Mouse (Mus musculus) midbrain, embryonic 16.5 days (tissue): ENCODE data around the gene Ak9. TPM values are rescaled to one million over a fixed set of nuclear protein-coding genes. Genes with fewer than 3 reads are reported as not detected.

Experiments
- ATAC-seq: fragments of 200-750 bp; cut with Nextera tagmentation; 2 replicates; pipeline ENCODE4 v1.8.0; 2017; ENCODE audit warnings: moderate TSS enrichment
- H3K27ac ChIP-seq: fragments of 300-500 bp; sonication (generic); 2 replicates; pipeline ENCODE4 v1.5.1; 2014; ENCODE audit warnings: mild to moderate bottlenecking, low read length, mixed read lengths
- H3K27me3 ChIP-seq: fragments of 300-500 bp; sonication (generic); 2 replicates; pipeline ENCODE4 v1.6.1; 2014; ENCODE audit warnings: low read depth, low read length, mixed read lengths; ENCODE audit not compliant: control insufficient read depth, insufficient read depth
- H3K36me3 ChIP-seq: fragments of 300-500 bp; sonication (generic); 2 replicates; pipeline ENCODE4 v1.6.1; 2014; ENCODE audit warnings: mild to moderate bottlenecking, low read length, moderate library complexity, mixed read lengths; ENCODE audit not compliant: control insufficient read depth, insufficient read depth
- H3K4me1 ChIP-seq: fragments of 300-500 bp; sonication (generic); 2 replicates; pipeline ENCODE4 v1.6.1; 2014; ENCODE audit warnings: mild to moderate bottlenecking, low read length, mixed read lengths; ENCODE audit not compliant: control insufficient read depth, insufficient read depth
- H3K4me2 ChIP-seq: fragments of 300-500 bp; sonication (generic); 2 replicates; pipeline ENCODE4 v1.6.1; 2014; ENCODE audit warnings: mild to moderate bottlenecking, low read length, mixed read lengths
- H3K4me3 ChIP-seq: fragments of 300-500 bp; sonication (generic); 2 replicates; pipeline ENCODE4 v1.5.1; 2014; ENCODE audit warnings: low read depth, mild to moderate bottlenecking, low read length, moderate library complexity, mixed read lengths
- H3K9ac ChIP-seq: fragments of 300-500 bp; sonication (generic); 2 replicates; pipeline ENCODE4 v1.6.1; 2014; ENCODE audit warnings: low read depth, low read length, mixed read lengths
- H3K9me3 ChIP-seq: fragments of 300-500 bp; sonication (generic); replicated peaks from 2 replicates; pipeline ENCODE4 v1.6.1; 2014; ENCODE audit warnings: mild to moderate bottlenecking, low read length, mixed read lengths; ENCODE audit not compliant: control insufficient read depth, poor library complexity, severe bottlenecking
- WGBS: fragments of 180-500 bp; shearing (Covaris S2); extraction: QIAGEN DNeasy Blood & Tissue Kit; methylation state at CpG from one replicate; pipeline ENCODE4 v1.1.7; 2014; 5-methylcytosine and 5-hydroxymethylcytosine counted together
- polyA plus RNA-seq: library from polyadenylated mRNA; unstranded; fragments of >200 nt; fragmentation: Nextera tagmentation; extraction: Ambion mirVana; gene quantifications from 2 replicates; pipeline ENCODE4 v1.2.1, GENCODE M21; 2015

Gene Ak9
- polyA plus RNA-seq, result 0.16 and 0.28 TPM in 2 replicates

GRCm38 (mm10) chr10:41303639-41304444 is at the start of gene Ak9:
Gene Ak9, plus strand, starts transcription at chr10:41303980.
- ATAC-seq, result peak; percentile 89
- Histone ChIP-seq H3K9ac (peak within 1 kb of the TSS; percentile 91), H3K36me3 (no peaks in the 10 kb centered on the region), H3K9me3 (no peaks in the 10 kb centered on the region), H3K4me2 (peak within 1 kb of the TSS; percentile 96), H3K4me1 (peaks cover 12% of the 10 kb centered on the region), H3K27ac (peak within 1 kb of the TSS; percentile 89), H3K27me3 (no peaks in the 10 kb centered on the region), H3K4me3 (peak within 1 kb of the TSS; percentile 95)
- under 1% methylated on average over 25 of the region's 25 CpGs for WGBS

GRCm38 (mm10) chr10:41260243-41261006 is 43.4 kb upstream of the Ak9 start:
- no peak overlapping the region for H3K9ac ChIP-seq
- peaks cover 6% of the 10 kb centered on the region; the same call in 1 of the 2 replicates for H3K36me3 ChIP-seq
- no peak overlapping the region for H3K27ac ChIP-seq
- WGBS, result 52% methylated on average over 8 of the region's 8 CpGs
- no peaks in the 10 kb centered on the region; the same call in 1 of the 2 replicates for H3K9me3 ChIP-seq
- ATAC-seq, result no peak
- no peak overlapping the region for H3K4me3 ChIP-seq
- no peak overlapping the region for H3K4me2 ChIP-seq
- H3K4me1 ChIP-seq, result no peaks in the 10 kb centered on the region
- no peaks in the 10 kb centered on the region for H3K27me3 ChIP-seq

GRCm38 (mm10) chr10:41261218-41261617 is 42.6 kb upstream of the Ak9 start:
- no peak overlapping the region for H3K4me3 ChIP-seq
- H3K27ac ChIP-seq, result no peak overlapping the region
- H3K27me3 ChIP-seq, result no peaks in the 10 kb centered on the region
- H3K9me3 ChIP-seq, result no peaks in the 10 kb centered on the region; the same call in 1 of the 2 replicates
- no peak overlapping the region for H3K9ac ChIP-seq
- 32% methylated on average over 1 of the region's 1 CpGs for WGBS
- no peak for ATAC-seq
- H3K4me1 ChIP-seq, result no peaks in the 10 kb centered on the region
- H3K36me3 ChIP-seq, result peaks cover 6% of the 10 kb centered on the region; the same call in 1 of the 2 replicates
- H3K4me2 ChIP-seq, result no peak overlapping the region

- peaks cover 6% of the 10 kb centered on the region; the same call in 1 of the 2 replicates for H3K36me3 ChIP-seq
- peak; percentile 72 for ATAC-seq
- no peak overlapping the region for H3K4me2 ChIP-seq
- H3K27ac ChIP-seq, result no peak overlapping the region
- H3K4me3 ChIP-seq, result no peak overlapping the region
- no peaks in the 10 kb centered on the region for H3K4me1 ChIP-seq
- H3K9me3 ChIP-seq, result no peaks in the 10 kb centered on the region; the same call in 1 of the 2 replicates
- no peaks in the 10 kb centered on the region for H3K27me3 ChIP-seq
- no peak overlapping the region for H3K9ac ChIP-seq
Measured at GRCm38 (mm10) chr10:41261889-41262288, 41.9 kb upstream of the Ak9 start.

- no peak for ATAC-seq
- WGBS, result 46% methylated on average over 7 of the region's 7 CpGs
- Histone ChIP-seq H3K4me1 (no peaks in the 10 kb centered on the region), H3K27me3 (no peaks in the 10 kb centered on the region), H3K4me2 (no peak overlapping the region), H3K9me3 (no peaks in the 10 kb centered on the region), H3K36me3 (no peaks in the 10 kb centered on the region), H3K27ac (no peak overlapping the region), H3K4me3 (no peak overlapping the region), H3K9ac (no peak overlapping the region)
Measured at GRCm38 (mm10) chr10:41271860-41272259, 31.9 kb upstream of the Ak9 start.

GRCm38 (mm10) chr10:41274871-41275270 is 28.9 kb upstream of the Ak9 start:
- H3K4me1 ChIP-seq, result no peaks in the 10 kb centered on the region
- H3K36me3 ChIP-seq, result no peaks in the 10 kb centered on the region
- no peak overlapping the region for H3K9ac ChIP-seq
- no peak overlapping the region for H3K4me2 ChIP-seq
- no peaks in the 10 kb centered on the region for H3K9me3 ChIP-seq
- H3K4me3 ChIP-seq, result no peak overlapping the region
- no peaks in the 10 kb centered on the region for H3K27me3 ChIP-seq
- no peak overlapping the region for H3K27ac ChIP-seq
- 88% methylated on average over 1 of the region's 1 CpGs for WGBS
- no peak for ATAC-seq

GRCm38 (mm10) chr10:41278808-41279207 is 25.0 kb upstream of the Ak9 start:
- Histone ChIP-seq H3K36me3 (peaks cover 1% of the 10 kb centered on the region; the same call in 1 of the 2 replicates), H3K27me3 (no peaks in the 10 kb centered on the region), H3K27ac (no peak overlapping the region), H3K4me3 (no peak overlapping the region), H3K4me2 (no peak overlapping the region), H3K9me3 (no peaks in the 10 kb centered on the region), H3K9ac (no peak overlapping the region), H3K4me1 (no peaks in the 10 kb centered on the region)
- WGBS, result 87% methylated on average over 1 of the region's 1 CpGs
- ATAC-seq, result no peak

GRCm38 (mm10) chr10:41280177-41280576 is 23.6 kb upstream of the Ak9 start:
- WGBS, result 33% methylated on average over 6 of the region's 6 CpGs
- no peaks in the 10 kb centered on the region for H3K27me3 ChIP-seq
- no peak for ATAC-seq
- no peaks in the 10 kb centered on the region for H3K9me3 ChIP-seq
- no peak overlapping the region for H3K4me2 ChIP-seq
- no peaks in the 10 kb centered on the region for H3K4me1 ChIP-seq
- H3K9ac ChIP-seq, result no peak overlapping the region
- H3K36me3 ChIP-seq, result peaks cover 5% of the 10 kb centered on the region; the same call in 1 of the 2 replicates
- no peak overlapping the region for H3K27ac ChIP-seq
- no peak overlapping the region for H3K4me3 ChIP-seq

- no peak for ATAC-seq
- 92% methylated on average over 2 of the region's 2 CpGs for WGBS
Measured at GRCm38 (mm10) chr10:41280796-41281195, 23.0 kb upstream of the Ak9 start.

More at GRCm38 (mm10) chr10:41280796-41281195, 23.0 kb upstream of the Ak9 start:
- no peak overlapping the region for H3K27ac ChIP-seq
- H3K4me2 ChIP-seq, result no peak overlapping the region
- no peaks in the 10 kb centered on the region for H3K4me1 ChIP-seq
- no peaks in the 10 kb centered on the region for H3K27me3 ChIP-seq
- H3K9me3 ChIP-seq, result no peaks in the 10 kb centered on the region
- H3K9ac ChIP-seq, result no peak overlapping the region
- H3K4me3 ChIP-seq, result no peak overlapping the region
- H3K36me3 ChIP-seq, result peaks cover 5% of the 10 kb centered on the region; the same call in 1 of the 2 replicates
